Mouse (Mus musculus): ENCODE data around the gene Atp8b3.
A peak's percentile ranks its signal among the peaks of the same experiment; 100 is the strongest.

- TF ChIP-seq CTCF (IDR thresholded peaks at IDR 0.05; ENCODE audit: low read depth): peak; percentile 93
- no peak for TF ChIP-seq EP300 (IDR thresholded peaks at IDR 0.05; ENCODE audit: low read depth)
These were observed 27.6 kb upstream of the Atp8b3 start for GRCm38 (mm10) chr10:80566375-80567092.
